Mouse (Mus musculus): ENCODE measurements around the gene Zfp600. TPM values are rescaled to one million over a fixed set of nuclear protein-coding genes. Genes with fewer than 3 reads are reported as not detected.

The Zfp600 gene
- polyA plus RNA-seq, 1 experiment from 2014 or later = not detected

Other genes starting within 250 kb of the Zfp600 start
- 0.05 and 0.06 TPM in 2 replicates for gene Zfp987, start 59.5 kb upstream of the Zfp600 start, polyA plus RNA-seq (2015; fragmentation: Nextera tagmentation; extraction: Ambion mirVana)

Measured in heart, embryonic 15.5 days (tissue).